Mouse (Mus musculus) central nervous system, embryonic 11.5 days (tissue): ENCODE data around the gene Ninl. TPM values are rescaled to one million over a fixed set of nuclear protein-coding genes. Genes with fewer than 3 reads are reported as not detected.

Source experiments
- polyA plus RNA-seq: library from polyadenylated mRNA; depleted of rRNA; stranded (reverse); fragments of >200 nt; gene quantifications from 2 replicates; pipeline ENCODE4 v1.2.3, GENCODE M21; 2012; rRNA removed

Ninl gene
- 25.2 and 47.1 TPM in 2 replicates for polyA plus RNA-seq

DNA sequence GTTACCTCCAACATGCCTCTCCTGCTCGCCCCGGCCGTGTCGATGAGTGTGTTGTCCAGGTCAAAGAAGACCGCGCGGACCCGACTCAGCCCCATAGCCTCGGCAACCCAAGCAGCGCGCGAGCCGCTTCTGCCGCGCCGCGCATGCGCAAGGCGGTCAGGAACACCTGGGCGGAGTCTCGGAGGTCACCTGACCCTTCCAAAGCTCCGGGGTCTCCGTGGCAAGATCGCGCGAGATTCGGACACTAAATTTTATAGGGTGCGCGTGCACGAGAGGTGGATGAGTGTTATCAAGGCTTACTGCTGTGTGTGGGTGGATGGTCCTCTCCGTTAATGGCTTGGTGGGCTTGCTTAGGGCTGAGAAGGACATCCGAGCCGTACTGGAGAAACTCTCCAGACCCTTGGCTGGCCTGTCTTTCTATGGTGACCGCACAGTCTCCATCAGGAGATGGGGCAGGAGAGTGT, at the start of gene Ninl, which contains the start of gene Nanp:
TSS of gene Ninl (minus strand) at position 151 of the 464 bp plus-strand sequence.
TSS of gene Nanp (minus strand) at position 167 of the 464 bp plus-strand sequence.

GRCm38 (mm10) chr2:150904936-150905450, 134.2 kb downstream of the Ninl start, which contains the start of gene Gins1:
Gene Gins1 (plus strand): TSS chr2:150905400.

DNA sequence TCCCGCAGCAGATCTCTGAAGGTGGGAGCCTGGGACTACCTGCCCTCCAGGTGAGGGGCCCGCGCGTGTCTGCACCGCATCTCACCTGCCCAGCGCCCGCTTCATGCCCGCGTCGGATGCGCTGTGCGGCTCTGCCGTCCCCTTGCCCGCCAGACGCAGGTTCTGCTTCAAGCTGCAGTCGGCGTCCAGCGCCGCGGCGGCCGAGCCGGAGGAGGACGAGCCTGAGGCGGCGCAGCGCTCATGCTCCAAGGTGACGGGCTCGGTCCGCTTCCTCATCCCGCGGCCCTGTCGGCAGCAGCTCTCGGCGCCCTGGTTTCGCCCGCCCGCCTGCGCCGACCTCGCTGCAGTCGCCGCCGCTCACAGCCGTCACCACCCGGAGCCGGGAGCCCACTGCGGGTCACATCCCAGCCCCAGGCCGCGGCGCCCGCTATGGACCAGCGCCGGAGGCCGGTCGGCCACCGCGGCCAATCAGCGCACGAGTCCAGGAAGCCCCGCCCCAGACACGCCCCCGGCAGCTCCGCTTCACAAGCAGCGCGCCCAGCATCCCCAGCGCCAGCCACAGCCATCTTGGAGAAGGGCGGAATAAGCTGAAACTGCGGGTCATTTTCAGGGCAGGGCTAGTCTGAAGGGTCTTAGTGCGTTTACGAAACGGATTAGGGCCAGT, 134.8 kb downstream of the Ninl start, which contains the start of gene Abhd12:
TSS of gene Abhd12 (minus strand) at position 470 of the 664 bp plus-strand sequence.

Other genes with a start within 250 kb of the Ninl start
- 26.1 and 37.0 TPM in 2 replicates for gene Abhd12, start 134.6 kb downstream of the Ninl start, polyA plus RNA-seq
- gene Gins1, start 134.0 kb downstream of the Ninl start, polyA plus RNA-seq: 56.4 and 64.6 TPM in 2 replicates
- 8.4 and 18.7 TPM in 2 replicates for gene Nanp, start within 50 bp of the Ninl start, polyA plus RNA-seq
- not detected in 2 replicates for gene Gm14151, start 53.0 kb upstream of the Ninl start, polyA plus RNA-seq
- not detected in 2 replicates for gene Gm14147, start 58.9 kb upstream of the Ninl start, polyA plus RNA-seq